Mouse (Mus musculus) inflammation-experienced regulatory T-cells, adult 6 months (primary cell): Measurements from ENCODE around the gene Rps5. TPM values are rescaled to one million over a fixed set of nuclear protein-coding genes. Genes with fewer than 3 reads are reported as not detected.
"Not testable (repeated sequence)": the region's sequence is repeated elsewhere in the genome, so short reads cannot be mapped to it uniquely, and the experiment has no call there.

Experiments used
- ATAC-seq: one replicate; pipeline ENCODE4 v1.8.0; 2017
- polyA plus RNA-seq, 3 experiments: library from polyadenylated mRNA; unstranded; fragments of 100-300 nt; shearing (Covaris generic); gene quantifications; one replicate each; pipeline ENCODE4 v1.2.1; 2017

The Rps5 gene
- polyA plus RNA-seq, result 1,000 to 10,000 TPM; 1,828 to 3,143 (median 2,832) TPM

GRCm38 (mm10) chr7:12921705-12922465 is at the start of gene Rps5:
Gene Rps5, plus strand, starts transcription at chr7:12922290.
- ATAC-seq, result peak; percentile 99

DNA sequence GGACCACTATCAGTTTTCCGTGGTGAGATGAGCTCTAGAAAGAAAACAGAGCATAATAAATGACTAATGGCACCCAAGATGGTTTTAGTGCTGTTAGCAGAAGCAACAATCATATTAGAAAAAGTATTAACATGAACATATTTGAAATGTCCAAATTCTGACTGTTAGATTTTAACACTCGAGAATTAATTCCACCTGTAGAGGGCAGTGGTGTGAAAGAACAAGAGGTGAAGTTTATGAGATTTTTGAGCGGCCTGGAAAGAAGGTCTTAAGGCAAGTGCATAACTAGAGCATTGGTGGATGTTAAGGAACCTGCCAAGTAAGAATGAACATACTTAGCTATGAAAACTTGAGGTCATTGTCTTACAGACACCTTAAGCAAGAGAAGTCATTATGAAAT is 47.8 kb upstream of the Rps5 start:
- ATAC-seq, result peak; percentile 54

DNA sequence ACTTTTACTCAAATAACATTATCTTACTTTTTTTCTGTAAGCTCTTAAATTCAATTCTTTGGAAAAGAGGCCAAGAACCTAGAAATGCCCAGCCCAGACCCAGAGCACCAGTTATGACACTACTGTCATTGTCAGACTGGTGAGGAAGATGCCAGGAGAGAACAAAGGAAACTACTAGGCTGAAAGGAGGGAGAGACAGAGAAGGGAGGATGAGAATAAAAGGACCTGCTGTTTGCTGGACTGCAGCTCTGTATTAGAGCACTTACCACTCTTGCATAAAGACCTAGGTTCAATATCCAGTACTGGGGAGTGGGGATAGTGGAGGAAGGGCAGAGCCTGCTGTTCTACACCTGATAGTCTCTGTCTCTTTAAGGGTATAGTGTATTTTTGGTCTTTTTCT is 42.1 kb upstream of the Rps5 start:
- ATAC-seq, result no peak

DNA sequence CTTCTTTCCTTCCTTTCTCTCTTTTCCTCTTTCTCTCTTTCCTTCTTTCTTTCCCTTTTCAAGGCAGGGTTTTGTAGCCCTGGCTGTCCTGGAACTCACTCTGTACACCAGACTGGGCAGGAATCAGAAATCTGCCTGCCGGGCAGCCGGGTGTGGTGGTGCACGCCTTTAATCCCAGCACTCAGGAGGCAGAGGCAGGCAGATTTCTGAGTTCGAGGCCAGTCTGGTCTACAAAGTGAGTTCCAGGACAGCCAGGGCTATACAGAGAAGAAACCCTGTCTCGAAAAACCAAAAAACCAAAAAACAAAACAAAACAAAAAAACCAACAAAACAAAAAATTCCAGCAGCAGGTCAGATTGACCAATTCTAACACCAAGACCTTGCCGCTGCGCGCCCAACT is 41.6 kb upstream of the Rps5 start:
- ATAC-seq, result peak; percentile 8

DNA sequence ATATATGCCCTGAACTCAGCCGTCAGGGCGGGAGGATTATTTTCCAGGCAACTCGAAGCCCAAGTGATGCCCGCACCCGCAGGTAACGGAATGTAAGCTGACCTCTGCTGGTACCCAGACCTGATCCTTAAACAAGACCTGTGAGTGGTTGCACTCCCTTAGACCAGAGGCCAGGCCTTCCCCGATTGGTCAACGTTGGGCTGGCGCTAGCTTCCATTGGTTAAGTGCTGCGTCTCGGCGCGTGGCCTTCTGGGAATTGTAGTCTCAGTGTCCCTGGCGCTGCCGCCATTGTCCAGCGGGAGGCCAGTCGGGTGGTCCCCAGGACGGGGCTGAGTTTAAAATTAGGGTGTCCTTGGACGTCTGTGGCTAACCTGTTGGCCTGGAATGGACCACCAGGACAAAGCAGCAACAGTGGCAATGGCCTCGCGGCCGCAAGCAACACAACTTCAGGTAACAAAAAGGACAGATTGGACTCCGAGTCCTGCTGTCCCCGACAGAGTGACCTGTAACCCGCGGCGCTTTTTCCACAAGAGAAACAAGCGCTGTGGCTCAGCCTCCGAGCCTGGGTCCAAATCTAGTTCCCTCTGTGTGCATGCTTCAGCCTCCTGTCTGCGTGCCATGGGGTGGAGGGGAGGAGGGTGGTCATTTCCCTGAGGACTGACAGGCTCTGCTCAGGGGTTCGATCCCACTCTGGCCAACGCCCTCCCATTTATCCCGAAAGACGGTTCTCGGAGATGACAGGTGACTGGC is 41.0 kb upstream of the Rps5 start, which contains the start of gene Zfp128:
TSS of gene Zfp128 (plus strand) at position 267 of the 750 bp plus-strand sequence.
- peak; percentile 100 for ATAC-seq

- ATAC-seq, result no peak
Observed at GRCm38 (mm10) chr7:12886563-12887266, 35.4 kb upstream of the Rps5 start.

DNA sequence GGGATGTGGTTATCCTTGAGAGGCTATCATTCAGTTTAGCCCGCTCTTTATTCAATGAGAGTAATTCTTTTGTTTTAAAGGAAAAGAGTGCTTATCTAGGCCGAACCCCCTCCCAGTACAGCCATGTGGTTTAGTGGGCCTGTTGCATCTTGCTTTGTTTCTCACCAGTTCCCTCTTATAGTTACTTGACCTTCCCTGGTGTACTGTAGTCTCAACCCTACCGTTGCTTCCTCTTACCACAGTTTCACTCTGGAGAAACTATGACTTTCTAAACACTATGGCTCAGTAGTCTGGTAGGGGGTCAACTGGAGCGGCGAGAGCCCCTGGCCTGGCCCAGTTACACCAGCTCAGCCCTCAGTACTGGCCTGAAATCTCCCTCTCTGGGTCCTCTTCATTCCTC is 34.5 kb upstream of the Rps5 start:
- ATAC-seq, result no peak

DNA sequence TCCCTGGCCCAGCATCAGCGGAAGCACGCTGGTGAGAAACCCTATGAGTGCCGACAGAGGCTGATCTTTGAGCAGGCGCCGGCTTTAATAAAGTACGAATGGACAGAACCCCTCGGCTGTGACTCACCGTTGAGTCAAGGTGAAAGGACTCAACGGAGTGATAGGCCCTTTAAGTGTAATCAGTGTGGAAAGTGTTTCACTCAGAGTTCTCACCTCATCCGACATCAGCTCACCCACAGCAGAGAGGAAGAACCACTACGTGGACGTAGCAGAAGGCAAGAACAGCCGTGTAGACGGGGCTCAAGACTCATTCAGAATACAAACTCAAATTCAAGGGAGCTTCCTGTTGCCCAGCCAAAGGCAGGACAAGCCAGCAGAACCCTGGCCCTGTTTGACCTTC is 31.2 kb upstream of the Rps5 start:
- peak; percentile 36 for ATAC-seq

DNA sequence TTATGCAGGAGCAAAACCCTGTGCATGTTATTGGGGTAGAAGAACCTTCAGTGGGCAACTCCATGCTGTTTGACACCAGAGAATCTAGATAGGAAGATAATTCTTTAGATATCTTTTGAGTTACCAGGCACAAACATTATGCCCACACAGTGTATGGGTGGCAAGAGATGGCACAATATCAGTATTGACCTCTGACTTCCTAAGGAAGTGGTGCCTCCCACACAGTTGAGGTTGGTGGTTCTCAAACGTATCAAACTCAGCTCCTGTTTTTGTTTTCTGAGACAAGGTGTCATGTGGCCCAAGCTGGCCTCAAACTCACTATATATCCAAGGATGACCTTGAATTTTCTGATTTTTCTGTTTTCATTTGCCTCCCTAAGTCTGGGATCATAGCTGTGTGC is 30.8 kb upstream of the Rps5 start:
- peak; percentile 47 for ATAC-seq

- ATAC-seq, result peak; percentile 99
Observed at GRCm38 (mm10) chr7:12897655-12898410, 24.3 kb upstream of the Rps5 start, which contains the start of gene Zscan22. Gene Zscan22, plus strand, starts transcription at chr7:12897815.

DNA sequence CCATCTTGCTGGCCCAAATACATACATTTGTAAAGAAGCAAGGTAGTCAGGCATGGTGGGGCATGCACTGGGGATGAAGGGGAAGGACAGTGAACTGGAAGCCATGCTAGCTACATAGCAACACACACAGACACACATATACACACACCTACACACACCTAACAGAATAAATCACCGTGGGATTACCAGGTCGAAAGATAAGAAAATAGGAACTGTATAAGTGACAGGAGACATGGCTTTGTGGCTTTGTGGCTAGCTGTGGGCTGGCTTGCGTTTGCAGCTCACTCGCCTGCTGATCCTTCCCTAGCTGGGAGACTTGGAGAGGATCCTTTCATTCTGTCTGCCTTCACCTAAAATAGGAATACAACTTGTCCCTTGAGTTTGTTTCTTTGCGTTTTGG is 20.6 kb upstream of the Rps5 start:
- no peak for ATAC-seq

- peak; percentile 80 for ATAC-seq
Observed at GRCm38 (mm10) chr7:12903623-12904022, 18.5 kb upstream of the Rps5 start.

DNA sequence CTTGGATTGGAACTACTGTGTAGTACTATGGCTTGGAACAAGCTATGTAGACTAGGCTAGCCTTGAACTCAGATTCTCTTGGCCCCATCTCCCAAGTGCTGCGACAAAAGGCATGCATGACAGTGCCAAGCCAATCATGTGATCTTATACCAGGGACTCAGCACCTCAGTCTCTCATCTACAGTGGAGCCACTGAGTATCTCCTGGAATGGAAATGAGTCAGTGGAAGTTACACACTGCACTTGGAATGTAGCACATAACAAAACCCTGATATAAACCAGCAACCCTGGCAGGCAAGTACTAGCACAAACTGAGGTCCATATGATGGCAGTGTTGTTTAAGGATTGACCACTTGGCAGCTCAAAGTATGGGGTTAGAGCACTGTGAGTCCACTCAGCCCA is 16.9 kb upstream of the Rps5 start:
- ATAC-seq, result no peak

GRCm38 (mm10) chr7:12909498-12909962 is 12.6 kb upstream of the Rps5 start:
- peak; percentile 75 for ATAC-seq

GRCm38 (mm10) chr7:12910181-12910668 is 11.9 kb upstream of the Rps5 start:
- ATAC-seq, result peak; percentile 69

DNA sequence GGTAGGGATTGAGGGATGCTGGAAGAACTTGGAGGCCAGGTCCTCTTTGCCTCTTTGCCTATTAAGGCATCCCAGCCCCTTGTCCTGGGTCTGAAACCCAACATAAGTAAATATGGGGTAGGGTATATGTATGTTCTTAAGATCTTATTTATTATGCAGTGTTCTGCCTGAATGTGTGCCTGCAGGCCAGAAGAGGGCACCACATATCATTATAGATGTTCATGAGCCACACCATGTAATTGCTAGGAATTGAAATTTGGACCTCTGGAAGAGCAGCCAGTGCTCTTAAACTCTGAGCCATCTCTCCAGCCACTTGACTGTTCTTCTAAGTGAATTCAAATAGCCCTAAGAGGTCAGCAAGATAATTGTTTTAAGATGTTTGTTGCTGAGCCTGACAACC is 8.5 kb upstream of the Rps5 start:
- ATAC-seq, result no peak

DNA sequence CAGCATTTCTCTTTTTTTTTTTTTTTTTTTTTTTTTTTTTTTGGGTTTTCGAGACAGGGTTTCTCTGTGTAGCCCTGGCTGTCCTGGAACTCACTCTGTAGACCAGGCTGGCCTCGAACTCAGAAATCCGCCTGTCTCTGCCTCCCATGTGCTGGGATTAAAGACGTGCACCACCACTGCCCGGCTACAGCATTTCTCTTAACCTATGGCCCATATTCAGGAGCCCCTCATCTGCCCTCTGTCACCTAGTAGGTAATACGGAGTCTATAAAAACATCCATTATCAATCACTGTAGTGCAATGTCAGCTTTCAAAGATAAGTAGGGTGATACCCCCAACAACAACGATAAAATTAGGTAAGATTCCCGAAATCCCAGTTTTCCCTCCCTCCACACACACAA is 1.6 kb upstream of the Rps5 start:
- not testable (repeated sequence) for ATAC-seq

- ATAC-seq, result no peak
Observed at GRCm38 (mm10) chr7:12921318-12921704, 779 bp upstream of the Rps5 start.

DNA sequence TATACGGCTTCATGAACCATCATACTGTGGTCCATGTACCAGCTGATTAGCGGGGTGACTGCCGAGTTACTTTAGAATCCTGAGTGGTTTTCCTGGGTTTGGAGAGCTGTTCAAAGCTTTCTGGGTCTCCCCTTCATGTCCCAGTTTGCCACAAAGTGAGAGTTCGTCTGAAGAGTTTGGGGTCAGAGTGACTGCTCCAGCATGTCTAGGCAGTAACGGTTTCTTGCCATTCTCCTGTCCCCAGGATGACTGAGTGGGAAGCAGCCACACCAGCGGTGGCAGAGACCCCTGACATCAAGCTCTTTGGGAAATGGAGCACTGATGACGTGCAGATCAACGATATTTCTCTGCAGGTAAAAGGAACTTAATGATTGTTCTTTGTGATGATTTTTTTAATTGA is 639 bp downstream of the Rps5 start:
- no peak for ATAC-seq

GRCm38 (mm10) chr7:12926316-12926715 is 4.2 kb downstream of the Rps5 start:
- no peak for ATAC-seq

GRCm38 (mm10) chr7:12927191-12927680 is 5.1 kb downstream of the Rps5 start, which contains the start of gene Rnf225:
Gene Rnf225, plus strand, starts transcription at chr7:12927416.
- ATAC-seq, result no peak
